Mouse (Mus musculus): ENCODE results near the gene Olfr347. TPM values are rescaled to one million over a fixed set of nuclear protein-coding genes. Genes with fewer than 3 reads are reported as not detected.

The Olfr347 gene
- total RNA-seq (2015) (not detected in 2 replicates), total RNA-seq (2017) (not detected in 2 replicates)

- no peak for ATAC-seq (ENCODE audit: poor library complexity, severe bottlenecking)
Observed at GRCm38 (mm10) chr2:36731602-36732001, at the start of gene Olfr347. Gene Olfr347 (plus strand): TSS chr2:36731902.

GRCm38 (mm10) chr2:36685488-36685887, 46.2 kb upstream of the Olfr347 start, which contains the start of gene Olfr346:
Gene Olfr346 (plus strand): TSS chr2:36685788.
- no peak for ATAC-seq (ENCODE audit: poor library complexity, severe bottlenecking)

- no peak for ATAC-seq (ENCODE audit: poor library complexity, severe bottlenecking)
Observed at GRCm38 (mm10) chr2:36736226-36736625, 4.5 kb downstream of the Olfr347 start.

- ATAC-seq (ENCODE audit: poor library complexity, severe bottlenecking): no peak
Observed at GRCm38 (mm10) chr2:36783976-36784375, 52.3 kb downstream of the Olfr347 start, which contains the start of gene Olfr348. Gene Olfr348 (plus strand): TSS chr2:36784276.

Other genes starting within 250 kb of the Olfr347 start
- gene Olfr341, start 249.4 kb upstream of the Olfr347 start, total RNA-seq (2015): not detected in 2 replicates
- not detected in 2 replicates for gene Olfr341, start 249.4 kb upstream of the Olfr347 start, total RNA-seq (2017)
- not detected in 2 replicates for gene Olfr342, start 206.9 kb upstream of the Olfr347 start, total RNA-seq (2015)
- gene Olfr342, start 206.9 kb upstream of the Olfr347 start, total RNA-seq (2017): not detected in 2 replicates
- not detected in 2 replicates for gene Olfr344, start 165.2 kb upstream of the Olfr347 start, total RNA-seq (2015)
- gene Olfr344, start 165.2 kb upstream of the Olfr347 start, total RNA-seq (2017): not detected in 2 replicates
- gene Olfr345, start 91.9 kb upstream of the Olfr347 start, total RNA-seq (2015): not detected in 2 replicates
- gene Olfr345, start 91.9 kb upstream of the Olfr347 start, total RNA-seq (2017): not detected in 2 replicates
- gene Olfr346, start 46.1 kb upstream of the Olfr347 start, total RNA-seq (2015): not detected in 2 replicates
- not detected in 2 replicates for gene Olfr346, start 46.1 kb upstream of the Olfr347 start, total RNA-seq (2017)
- not detected in 2 replicates for gene Olfr348, start 52.4 kb downstream of the Olfr347 start, total RNA-seq (2015)
- gene Olfr348, start 52.4 kb downstream of the Olfr347 start, total RNA-seq (2017): not detected in 2 replicates
- not detected in 2 replicates for gene Olfr50, start 58.6 kb downstream of the Olfr347 start, total RNA-seq (2015)
- not detected in 2 replicates for gene Olfr50, start 58.6 kb downstream of the Olfr347 start, total RNA-seq (2017)
- not detected in 2 replicates for gene Olfr3, start 85.1 kb downstream of the Olfr347 start, total RNA-seq (2015)
- gene Olfr3, start 85.1 kb downstream of the Olfr347 start, total RNA-seq (2017): not detected in 2 replicates
- not detected in 2 replicates for gene Olfr350, start 114.4 kb downstream of the Olfr347 start, total RNA-seq (2015)
- gene Olfr350, start 114.4 kb downstream of the Olfr347 start, total RNA-seq (2017): not detected in 2 replicates
- gene Olfr351, start 130.8 kb downstream of the Olfr347 start, total RNA-seq (2015): not detected in 2 replicates
- not detected in 2 replicates for gene Olfr351, start 130.8 kb downstream of the Olfr347 start, total RNA-seq (2017)
- not detected in 2 replicates for gene Olfr352, start 136.6 kb downstream of the Olfr347 start, total RNA-seq (2015)
- not detected in 2 replicates for gene Olfr352, start 136.6 kb downstream of the Olfr347 start, total RNA-seq (2017)
- gene Olfr353, start 161.0 kb downstream of the Olfr347 start, total RNA-seq (2015): not detected in 2 replicates
- not detected in 2 replicates for gene Olfr353, start 161.0 kb downstream of the Olfr347 start, total RNA-seq (2017)
- not detected in 2 replicates for gene Olfr354, start 173.8 kb downstream of the Olfr347 start, total RNA-seq (2015)
- not detected in 2 replicates for gene Olfr354, start 173.8 kb downstream of the Olfr347 start, total RNA-seq (2017)
- gene Olfr355, start 197.0 kb downstream of the Olfr347 start, total RNA-seq (2015): not detected in 2 replicates
- not detected in 2 replicates for gene Olfr355, start 197.0 kb downstream of the Olfr347 start, total RNA-seq (2017)
- gene Olfr356, start 205.2 kb downstream of the Olfr347 start, total RNA-seq (2015): not detected in 2 replicates
- not detected in 2 replicates for gene Olfr356, start 205.2 kb downstream of the Olfr347 start, total RNA-seq (2017)

All from megakaryocyte, adult 5-6 weeks (primary cell).